ENCODE assay signal across 10 mouse cellular contexts in genomic region chr11:102448327-102448726, GRCm38 (mm10). TPM values are rescaled to one million over a fixed set of nuclear protein-coding genes. Genes with fewer than 3 reads are reported as not detected.
DNase-seq lines count a peak whose midpoint lies in the region; ATAC-seq and TF ChIP-seq lines count a peak whose summit lies in the region.
"Had no signal": no experiment of that assay in that cellular context is flagged by ENCODE, and none has a peak within 500 bp of the region (broad histone marks: within the 10 kb centered on the region; RNA-seq: fewer than 3 reads in every experiment).

No protein-coding gene starts in this region.

- no peak for TF ChIP-seq CTCF in E14TG2a.4 (conservative IDR thresholded peaks at IDR 0.05; ENCODE audit: low read length)
- TF ChIP-seq CTCF in brain, embryonic 14.5 days (IDR thresholded peaks at IDR 0.05; ENCODE audit: borderline replicate concordance, extremely low read depth, insufficient read depth, insufficient read length): no peak

- H3K27ac ChIP-seq in kidney, embryonic 15.5 days: peak overlapping the region; percentile 96
- H3K27ac ChIP-seq in hindbrain, embryonic 16.5 days (ENCODE audit: low read depth, low read length): no peak overlapping the region; the same call in 1 of the 2 replicates
- H3K27ac ChIP-seq: liver, embryonic 13.5 days; neural tube, embryonic 12.5 days had no signal

- H3K4me3 ChIP-seq in kidney, embryonic 15.5 days (replicated peaks): no peak overlapping the region; the same call in 1 of the 2 replicates
- 0 out of 2 replicates have a peak overlapping the region, but pooled peaks have one; percentile 88 for H3K4me3 ChIP-seq in E14TG2a.4 (replicated peaks; ENCODE audit: low read length)
- no peak overlapping the region for H3K4me3 ChIP-seq in hindbrain, embryonic 16.5 days (ENCODE audit: low read length)

- 17% methylated on average over 8 of the region's 8 CpGs for WGBS in kidney, embryonic 15.5 days
- WGBS in hindbrain, embryonic 16.5 days: 15% methylated on average over 8 of the region's 8 CpGs

- peaks cover 6% of the 10 kb centered on the region; the same call in 1 of the 2 replicates for H3K36me3 ChIP-seq in kidney, embryonic 15.5 days
- no peaks in the 10 kb centered on the region for H3K36me3 ChIP-seq in E14TG2a.4 (ENCODE audit: insufficient read depth, low read length)
- H3K36me3 ChIP-seq in hindbrain, embryonic 16.5 days (ENCODE audit: control insufficient read depth, insufficient read depth, low read length): 0 out of 2 replicates have a peak, but pooled peaks cover 3% of the 10 kb centered on the region
- H3K36me3 ChIP-seq: liver, embryonic 13.5 days had no signal

- peak overlapping the region; percentile 90 for H3K4me2 ChIP-seq in kidney, embryonic 15.5 days
- peak overlapping the region; percentile 69; the same call in 1 of the 2 replicates for H3K4me2 ChIP-seq in hindbrain, embryonic 16.5 days (ENCODE audit: low read length)

- H3K9me3 ChIP-seq in kidney, embryonic 15.5 days (replicated peaks): no peaks in the 10 kb centered on the region
- no peaks in the 10 kb centered on the region for H3K9me3 ChIP-seq in E14TG2a.4 (ENCODE audit: low read length)
- H3K9me3 ChIP-seq in hindbrain, embryonic 16.5 days (ENCODE audit: control insufficient read depth, low read length): no peaks in the 10 kb centered on the region
- H3K9me3 ChIP-seq: liver, embryonic 13.5 days; neural tube, embryonic 12.5 days had no signal

- no peak overlapping the region for H3K9ac ChIP-seq in kidney, embryonic 15.5 days
- no peak overlapping the region for H3K9ac ChIP-seq in hindbrain, embryonic 16.5 days (ENCODE audit: low read depth, low read length)
- H3K9ac ChIP-seq: liver, embryonic 13.5 days had no signal

- no peak for TF ChIP-seq POLR2A in brain, embryonic 14.5 days (IDR thresholded peaks at IDR 0.05; ENCODE audit: borderline replicate concordance, extremely low read depth, insufficient read depth, insufficient read length, poor library complexity, severe bottlenecking)

- no peak for ATAC-seq in kidney, embryonic 15.5 days (replicated peaks; ENCODE audit: low FRiP score)
- ATAC-seq in hindbrain, embryonic 16.5 days: no peak

- H3K27me3 ChIP-seq in kidney, embryonic 15.5 days: peaks cover 3% of the 10 kb centered on the region; the same call in 1 of the 2 replicates
- H3K27me3 ChIP-seq in E14TG2a.4 (ENCODE audit: insufficient read depth, low read length): peaks cover 85% of the 10 kb centered on the region
- H3K27me3 ChIP-seq in hindbrain, embryonic 16.5 days (replicated peaks; ENCODE audit: control insufficient read depth, insufficient read depth, low read length): no peaks in the 10 kb centered on the region

- peaks cover 64% of the 10 kb centered on the region for H3K4me1 ChIP-seq in kidney, embryonic 15.5 days
- H3K4me1 ChIP-seq in E14TG2a.4 (replicated peaks; ENCODE audit: low read depth, low read length): peaks cover 70% of the 10 kb centered on the region
- peaks cover 31% of the 10 kb centered on the region for H3K4me1 ChIP-seq in hindbrain, embryonic 16.5 days (ENCODE audit: control insufficient read depth, insufficient read depth, low read depth, low read length)

- DNase-seq in kidney, adult 11 months: no peak
- DNase-seq in brain, embryonic 14.5 days (ENCODE audit: low read depth): peak; percentile 45
- DNase-seq in MN1 (ENCODE audit: low spot score): no peak
- DNase-seq in adipocyte (ENCODE audit: low spot score): no peak
- no peak for DNase-seq in thymus, postnatal 4 days
- DNase-seq: liver, embryonic 13.5 days had no signal

RNA-seq across cellular contexts. Expression of gene Fam171a2, which starts 0.8 kb away (rescaled TPM):
- polyA plus RNA-seq in kidney, embryonic 15.5 days (2015; fragmentation: Nextera tagmentation; extraction: Ambion mirVana): 6.9 and 7.1 TPM in 2 replicates
- 221 and 276 TPM in 2 replicates for polyA plus RNA-seq in brain, embryonic 14.5 days (2012; rRNA removed)
- 17.8 and 17.9 TPM in 2 replicates for polyA plus RNA-seq in hindbrain, embryonic 16.5 days (2015; fragmentation: Nextera tagmentation; extraction: Ambion mirVana)

RNA-seq across cellular contexts. Expression of gene Grn, which starts 18.2 kb away (rescaled TPM):
- polyA plus RNA-seq in kidney, embryonic 15.5 days (2015; fragmentation: Nextera tagmentation; extraction: Ambion mirVana): 151 and 172 TPM in 2 replicates
- polyA plus RNA-seq in brain, embryonic 14.5 days (2012; rRNA removed): 33.2 and 53.0 TPM in 2 replicates
- polyA plus RNA-seq in hindbrain, embryonic 16.5 days (2015; fragmentation: Nextera tagmentation; extraction: Ambion mirVana): 95.4 and 100 TPM in 2 replicates

RNA-seq across cellular contexts. Expression of gene Itga2b, which starts 21.6 kb away (rescaled TPM):
- 8.2 and 11.0 TPM in 2 replicates for polyA plus RNA-seq in kidney, embryonic 15.5 days (2015; fragmentation: Nextera tagmentation; extraction: Ambion mirVana)
- 4.8 and 5.3 TPM in 2 replicates for polyA plus RNA-seq in brain, embryonic 14.5 days (2012; rRNA removed)
- polyA plus RNA-seq in hindbrain, embryonic 16.5 days (2015; fragmentation: Nextera tagmentation; extraction: Ambion mirVana): 9.4 and 13.1 TPM in 2 replicates

RNA-seq across cellular contexts. Expression of gene Slc25a39, which starts 40.6 kb away (rescaled TPM):
- polyA plus RNA-seq in kidney, embryonic 15.5 days (2015; fragmentation: Nextera tagmentation; extraction: Ambion mirVana): 271 and 298 TPM in 2 replicates
- 122 and 129 TPM in 2 replicates for polyA plus RNA-seq in brain, embryonic 14.5 days (2012; rRNA removed)
- polyA plus RNA-seq in hindbrain, embryonic 16.5 days (2015; fragmentation: Nextera tagmentation; extraction: Ambion mirVana): 182 and 187 TPM in 2 replicates

RNA-seq across cellular contexts. Expression of gene Rundc3a, which starts 55.1 kb away (rescaled TPM):
- 2.5 and 4.9 TPM in 2 replicates for polyA plus RNA-seq in kidney, embryonic 15.5 days (2015; fragmentation: Nextera tagmentation; extraction: Ambion mirVana)
- polyA plus RNA-seq in brain, embryonic 14.5 days (2012; rRNA removed): 292 and 306 TPM in 2 replicates
- 127 and 136 TPM in 2 replicates for polyA plus RNA-seq in hindbrain, embryonic 16.5 days (2015; fragmentation: Nextera tagmentation; extraction: Ambion mirVana)

Comparison
In these comparisons a context has a peak if more than half of its experiments do, and no peak if none do; other contexts are left out.
1. RNA of gene Fam171a2, which starts 0.8 kb away (polyA plus RNA-seq): 221 to 276 TPM in brain, embryonic 14.5 days; 17.8 to 17.9 TPM in hindbrain, embryonic 16.5 days and 6.9 to 7.1 TPM in kidney, embryonic 15.5 days; every median in the first group is over 10 times any median in the second.